Mouse (Mus musculus) midbrain, embryonic 10.5 days (tissue): ENCODE data around the gene Cyp8b1. TPM values are rescaled to one million over a fixed set of nuclear protein-coding genes. Genes with fewer than 3 reads are reported as not detected.

Source experiments
- DNase-seq: peaks from one replicate; pipeline ENCODE4 v3.0.0-alpha.2; 2017; ENCODE audit warnings: low spot score
- H3K27ac ChIP-seq: fragments of 300-500 bp; sonication (generic); replicated peaks from 2 replicates; pipeline ENCODE4 v1.5.1; 2016; ENCODE audit warnings: mild to moderate bottlenecking
- H3K27me3 ChIP-seq: fragments of 300-500 bp; sonication (generic); 2 replicates; pipeline ENCODE4 v1.6.1; 2016; ENCODE audit warnings: low read depth, mild to moderate bottlenecking; ENCODE audit not compliant: poor library complexity, severe bottlenecking
- H3K36me3 ChIP-seq: fragments of 300-500 bp; sonication (generic); 2 replicates; pipeline ENCODE4 v1.6.1; 2016; ENCODE audit warnings: mild to moderate bottlenecking, moderate library complexity
- H3K4me1 ChIP-seq: fragments of 300-500 bp; sonication (generic); 2 replicates; pipeline ENCODE4 v1.6.1; 2016
- H3K4me3 ChIP-seq: fragments of 300-500 bp; sonication (generic); 2 replicates; pipeline ENCODE4 v1.5.1; 2016; ENCODE audit warnings: mild to moderate bottlenecking, moderate library complexity
- H3K9me3 ChIP-seq: fragments of 300-500 bp; sonication (generic); replicated peaks from 2 replicates; pipeline ENCODE4 v1.6.1; 2016; ENCODE audit warnings: mild to moderate bottlenecking
- WGBS: fragments of 180-500 bp; shearing (Covaris S2); methylation state at CpG from one replicate; pipeline ENCODE4 v1.1.7; 2016; 5-methylcytosine and 5-hydroxymethylcytosine counted together
- polyA plus RNA-seq: library from polyadenylated mRNA; unstranded; fragments of >200 nt; fragmentation: Nextera tagmentation; extraction: Ambion mirVana; gene quantifications from 2 replicates; pipeline ENCODE4 v1.2.1, GENCODE M21; 2016

Cyp8b1 gene
- not detected in 2 replicates for polyA plus RNA-seq

GRCm38 (mm10) chr9:121916102-121916501, at the start of gene Cyp8b1:
Cyp8b1 (minus strand) TSS chr9:121916305.
- Histone ChIP-seq H3K9me3 (no peaks in the 10 kb centered on the region), H3K27ac (0 out of 2 replicates have a peak within 1 kb of the TSS, but pooled peaks have one; percentile 17)
- no peak for DNase-seq

GRCm38 (mm10) chr9:121964941-121965340, 48.8 kb upstream of the Cyp8b1 start:
- H3K4me1 ChIP-seq = 0 out of 2 replicates have a peak, but pooled peaks cover 6% of the 10 kb centered on the region
- no peaks in the 10 kb centered on the region for H3K9me3 ChIP-seq
- no peak for DNase-seq
- H3K4me3 ChIP-seq = no peak overlapping the region
- 91% methylated on average over 7 of the region's 7 CpGs for WGBS
- no peak overlapping the region for H3K27ac ChIP-seq
- H3K27me3 ChIP-seq = no peaks in the 10 kb centered on the region
- no peaks in the 10 kb centered on the region for H3K36me3 ChIP-seq

More at GRCm38 (mm10) chr9:121916102-121916501, at the start of gene Cyp8b1:
- H3K4me1 ChIP-seq = peaks cover 4% of the 10 kb centered on the region; the same call in 1 of the 2 replicates
- no peaks in the 10 kb centered on the region for H3K27me3 ChIP-seq
- WGBS = 88% methylated on average over 8 of the region's 8 CpGs
- no peak within 1 kb of the TSS for H3K4me3 ChIP-seq
- no peaks in the 10 kb centered on the region for H3K36me3 ChIP-seq

GRCm38 (mm10) chr9:121959966-121960635, 44.0 kb upstream of the Cyp8b1 start:
- WGBS = 55% methylated on average over 7 of the region's 7 CpGs
- H3K9me3 ChIP-seq = no peaks in the 10 kb centered on the region
- peaks cover 20% of the 10 kb centered on the region for H3K4me1 ChIP-seq
- DNase-seq = no peak
- no peak overlapping the region for H3K4me3 ChIP-seq
- no peaks in the 10 kb centered on the region for H3K27me3 ChIP-seq
- H3K27ac ChIP-seq = no peak overlapping the region
- H3K36me3 ChIP-seq = no peaks in the 10 kb centered on the region

GRCm38 (mm10) chr9:121952596-121952995, 36.5 kb upstream of the Cyp8b1 start:
- H3K36me3 ChIP-seq = no peaks in the 10 kb centered on the region
- H3K9me3 ChIP-seq = no peaks in the 10 kb centered on the region
- H3K27me3 ChIP-seq = no peaks in the 10 kb centered on the region
- no peak overlapping the region for H3K27ac ChIP-seq
- H3K4me3 ChIP-seq = no peak overlapping the region
- no peak for DNase-seq
- 86% methylated on average over 6 of the region's 6 CpGs for whole genome bisulfite sequencing
- H3K4me1 ChIP-seq = peaks cover 13% of the 10 kb centered on the region

DNA sequence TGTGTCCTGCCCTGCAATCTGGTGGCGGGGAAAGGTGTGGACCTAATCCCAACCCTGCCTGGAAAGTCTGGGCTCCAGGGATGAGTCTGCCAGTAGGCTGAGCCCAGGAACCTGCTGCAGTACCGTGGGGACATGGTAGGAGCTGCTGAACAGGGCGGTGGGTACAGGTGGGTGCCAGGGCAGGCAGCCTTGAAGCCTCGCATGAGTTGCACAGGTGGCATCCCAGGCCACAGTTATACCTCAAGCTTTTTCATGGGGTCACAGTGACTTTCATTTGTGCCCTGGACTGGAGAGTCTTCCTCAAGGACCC, 35.0 kb upstream of the Cyp8b1 start:
- peak overlapping the region; percentile 55 for H3K27ac ChIP-seq
- no peak for DNase-seq
- no peaks in the 10 kb centered on the region; the same call in 1 of the 2 replicates for H3K36me3 ChIP-seq
- peaks cover 11% of the 10 kb centered on the region for H3K4me1 ChIP-seq
- peak overlapping the region; percentile 20; the same call in 1 of the 2 replicates for H3K4me3 ChIP-seq
- no peaks in the 10 kb centered on the region for H3K27me3 ChIP-seq
- H3K9me3 ChIP-seq = no peaks in the 10 kb centered on the region
- 35% methylated on average over 4 of the region's 4 CpGs for WGBS

DNA sequence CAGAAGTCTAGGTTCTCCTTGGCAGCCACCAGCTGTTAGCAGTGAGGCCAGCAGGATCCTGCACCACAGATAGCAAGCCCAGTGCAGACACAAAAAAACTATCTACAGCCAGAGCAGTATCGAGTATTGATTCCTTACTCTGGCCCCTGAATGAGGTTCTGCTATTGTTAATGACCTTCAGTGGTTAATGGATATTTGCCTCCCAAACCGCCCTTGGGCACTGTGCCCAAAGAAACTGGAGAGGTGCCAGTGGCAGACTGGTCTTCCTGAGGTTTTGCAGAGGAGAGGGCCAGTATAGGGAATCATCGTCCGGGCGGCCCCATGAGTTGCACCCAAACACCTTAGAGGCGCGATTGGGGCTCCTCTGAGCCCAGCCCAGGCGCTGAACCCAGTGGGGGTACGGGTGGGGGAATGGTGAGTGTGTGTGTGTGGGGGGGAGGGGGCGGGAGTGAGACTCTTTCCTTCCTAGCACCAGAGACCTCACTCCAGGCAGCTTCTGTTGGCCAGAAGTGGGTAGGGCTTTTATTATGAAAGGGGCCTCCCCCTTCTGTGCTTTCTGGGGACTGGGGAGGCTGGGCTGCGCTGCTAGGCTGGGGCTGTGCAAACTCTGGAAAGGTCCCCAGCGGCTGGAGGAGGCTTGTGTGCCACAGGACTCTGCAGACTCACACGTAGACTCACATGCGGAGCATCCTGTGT, 34.5 kb upstream of the Cyp8b1 start, which contains the start of gene Fam198a:
TSS of gene Fam198a (plus strand) at position 571 of the 696 bp plus-strand sequence.
- Histone ChIP-seq H3K36me3 (peaks cover 3% of the 10 kb centered on the region), H3K27ac (peak within 1 kb of the TSS; percentile 55), H3K27me3 (no peaks in the 10 kb centered on the region), H3K4me1 (peaks cover 11% of the 10 kb centered on the region), H3K9me3 (no peaks in the 10 kb centered on the region), H3K4me3 (peak within 1 kb of the TSS; percentile 20; the same call in 1 of the 2 replicates)
- 22% methylated on average over 14 of the region's 14 CpGs for WGBS
- DNase-seq = peak; percentile 30

DNA sequence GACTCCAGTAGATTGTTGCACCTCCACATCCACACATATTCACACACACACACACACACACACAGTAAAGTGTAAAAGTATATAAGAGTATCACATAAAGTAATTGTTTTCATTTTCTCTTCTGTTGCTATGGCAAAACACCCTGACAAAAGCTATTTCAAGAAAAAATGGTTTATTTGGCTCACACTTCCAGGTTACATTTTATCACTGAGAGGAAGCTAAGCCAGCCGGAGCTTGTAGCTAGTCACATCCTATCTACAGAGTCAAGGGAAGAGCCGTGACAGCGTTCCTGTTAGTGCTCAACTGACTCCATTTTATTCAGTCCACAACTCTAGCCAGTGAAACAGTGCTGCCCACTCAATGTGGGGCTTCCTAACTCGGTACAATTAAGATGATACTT, 32.3 kb upstream of the Cyp8b1 start:
- no peak for DNase-seq
- no peak overlapping the region for H3K4me3 ChIP-seq
- WGBS = 83% methylated on average over 4 of the region's 4 CpGs

GRCm38 (mm10) chr9:121947784-121948183, 31.7 kb upstream of the Cyp8b1 start:
- DNase-seq = peak; percentile 41
- Histone ChIP-seq H3K9me3 (no peaks in the 10 kb centered on the region), H3K27ac (no peak overlapping the region), H3K36me3 (peaks cover 4% of the 10 kb centered on the region), H3K4me3 (no peak overlapping the region), H3K27me3 (no peaks in the 10 kb centered on the region), H3K4me1 (peaks cover 11% of the 10 kb centered on the region)
- 17% methylated on average over 4 of the region's 4 CpGs for WGBS

More for the DNA sequence above, 32.3 kb upstream of the Cyp8b1 start:
- Histone ChIP-seq H3K9me3 (no peaks in the 10 kb centered on the region), H3K4me1 (peaks cover 11% of the 10 kb centered on the region), H3K27ac (no peak overlapping the region), H3K36me3 (peaks cover 4% of the 10 kb centered on the region), H3K27me3 (no peaks in the 10 kb centered on the region)

DNA sequence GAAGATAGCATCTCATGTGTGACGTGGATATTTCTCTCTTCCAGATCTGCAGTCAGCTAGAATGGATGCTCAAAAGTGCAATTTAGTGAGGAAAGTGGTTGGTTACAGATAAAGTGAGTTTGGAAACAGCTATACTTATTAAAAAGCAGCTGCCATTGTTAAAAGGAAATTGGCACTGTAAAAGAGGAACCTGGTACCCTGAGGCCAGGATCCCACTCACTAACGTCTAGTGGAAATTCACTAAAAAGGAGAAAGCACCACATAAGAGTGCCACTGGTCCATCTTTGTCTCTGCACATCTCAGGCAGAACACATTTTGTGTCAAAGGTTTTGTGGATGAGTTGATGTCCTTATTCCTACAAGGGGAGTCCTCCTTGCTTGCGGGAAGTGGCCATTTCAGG, 27.5 kb upstream of the Cyp8b1 start:
- Histone ChIP-seq H3K36me3 (peaks cover 12% of the 10 kb centered on the region), H3K9me3 (no peaks in the 10 kb centered on the region), H3K4me3 (no peak overlapping the region), H3K4me1 (no peaks in the 10 kb centered on the region), H3K27ac (no peak overlapping the region), H3K27me3 (no peaks in the 10 kb centered on the region)
- DNase-seq = no peak
- WGBS = 88% methylated on average over 3 of the region's 3 CpGs

DNA sequence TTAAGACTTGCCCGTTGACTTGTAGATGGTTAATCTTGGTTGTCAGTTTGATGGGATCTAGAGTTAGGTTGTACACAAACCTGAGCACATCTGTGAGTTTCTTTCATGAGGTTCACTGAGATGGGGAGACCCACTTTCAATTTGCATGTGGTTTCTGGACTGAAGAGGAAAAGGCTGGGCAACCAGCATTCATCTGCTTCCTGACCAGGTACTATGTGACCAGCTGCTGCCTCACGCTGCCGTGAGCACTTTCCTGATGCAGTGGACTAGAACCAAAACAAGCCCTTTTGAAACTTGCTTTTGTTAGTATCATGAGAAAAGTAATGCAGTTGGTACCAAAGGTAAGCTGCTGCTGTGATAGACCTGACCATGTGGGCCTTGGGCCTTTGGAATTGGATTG, 26.9 kb upstream of the Cyp8b1 start:
- H3K27me3 ChIP-seq = no peaks in the 10 kb centered on the region
- no peak for DNase-seq
- H3K4me3 ChIP-seq = no peak overlapping the region
- no peaks in the 10 kb centered on the region for H3K4me1 ChIP-seq
- H3K9me3 ChIP-seq = no peaks in the 10 kb centered on the region
- WGBS = 91% methylated on average over 3 of the region's 3 CpGs
- H3K36me3 ChIP-seq = peaks cover 12% of the 10 kb centered on the region
- no peak overlapping the region for H3K27ac ChIP-seq

GRCm38 (mm10) chr9:121937944-121938355, 21.8 kb upstream of the Cyp8b1 start:
- peak overlapping the region; percentile 83 for H3K27ac ChIP-seq
- WGBS = 61% methylated on average over 21 of the region's 21 CpGs
- H3K4me1 ChIP-seq = peaks cover 8% of the 10 kb centered on the region
- peaks cover 8% of the 10 kb centered on the region for H3K36me3 ChIP-seq
- H3K27me3 ChIP-seq = no peaks in the 10 kb centered on the region
- peak; percentile 44 for DNase-seq
- peak overlapping the region; percentile 58 for H3K4me3 ChIP-seq
- no peaks in the 10 kb centered on the region for H3K9me3 ChIP-seq

- no peak for DNase-seq
These were observed 21.4 kb upstream of the Cyp8b1 start for GRCm38 (mm10) chr9:121937451-121937864.

DNA sequence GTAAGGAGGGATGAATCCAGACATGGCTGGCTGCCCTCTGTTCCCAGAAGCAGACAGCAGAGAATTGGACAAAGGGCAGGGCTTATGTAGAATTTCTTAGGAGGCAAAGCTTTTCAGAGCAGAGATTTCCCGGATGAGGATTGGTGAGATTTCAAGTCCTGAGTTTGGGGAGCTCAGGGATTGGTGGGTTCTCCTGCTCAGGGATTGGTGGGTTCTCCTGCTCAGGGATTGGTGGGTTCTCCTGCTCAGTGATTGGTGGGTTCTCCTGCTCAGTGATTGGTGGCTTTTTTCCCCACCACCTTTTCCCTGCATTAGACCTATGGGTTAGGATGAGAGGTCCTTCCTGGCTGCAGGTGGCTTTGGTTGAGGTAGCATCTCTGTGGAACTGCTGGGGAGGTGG, 20.8 kb upstream of the Cyp8b1 start:
- peak overlapping the region; percentile 83; the same call in 1 of the 2 replicates for H3K27ac ChIP-seq
- H3K9me3 ChIP-seq = no peaks in the 10 kb centered on the region
- peak overlapping the region; percentile 58; the same call in 1 of the 2 replicates for H3K4me3 ChIP-seq
- 79% methylated on average over 1 of the region's 1 CpGs for WGBS
- H3K27me3 ChIP-seq = no peaks in the 10 kb centered on the region
- DNase-seq = no peak
- H3K4me1 ChIP-seq = peaks cover 8% of the 10 kb centered on the region
- peaks cover 8% of the 10 kb centered on the region; the same call in 1 of the 2 replicates for H3K36me3 ChIP-seq

More at GRCm38 (mm10) chr9:121937451-121937864, 21.4 kb upstream of the Cyp8b1 start:
- H3K27me3 ChIP-seq = no peaks in the 10 kb centered on the region
- H3K27ac ChIP-seq = peak overlapping the region; percentile 83; the same call in 1 of the 2 replicates
- peaks cover 8% of the 10 kb centered on the region for H3K4me1 ChIP-seq
- WGBS = 63% methylated on average over 6 of the region's 6 CpGs
- H3K36me3 ChIP-seq = peaks cover 8% of the 10 kb centered on the region; the same call in 1 of the 2 replicates
- no peaks in the 10 kb centered on the region for H3K9me3 ChIP-seq
- H3K4me3 ChIP-seq = peak overlapping the region; percentile 58
